Mouse (Mus musculus): ENCODE measurements at regions not wholly inside any gene's neighbourhood (a gene's known extent, or its start where the extent isn't known, plus 50 kb on each side); places are given as distances from the start of the nearest gene placed in this dataset.

GRCm38 (mm10) chr11:6768599-6769436 is 68.6 kb downstream of the Gm11983 start:
- WGBS = 53% methylated on average over 22 of the region's 22 CpGs

GRCm38 (mm10) chr11:6766725-6767124 is 70.7 kb downstream of the Gm11983 start:
- Histone ChIP-seq H3K27ac (ENCODE audit: low read depth, low read length) (no peak overlapping the region), H3K9me3 (replicated peaks; ENCODE audit: control insufficient read depth, low read length) (no peaks in the 10 kb centered on the region), H3K36me3 (ENCODE audit: control insufficient read depth, insufficient read depth, low read length) (no peaks in the 10 kb centered on the region), H3K4me2 (ENCODE audit: low read length) (no peak overlapping the region), H3K9ac (ENCODE audit: low read length) (no peak overlapping the region), H3K4me3 (ENCODE audit: low read depth, low read length) (no peak overlapping the region), H3K4me1 (ENCODE audit: control insufficient read depth, insufficient read depth, low read length) (no peaks in the 10 kb centered on the region), H3K27me3 (replicated peaks; ENCODE audit: control insufficient read depth, insufficient read depth, low read length) (no peaks in the 10 kb centered on the region)
- DNase-seq (ENCODE audit: low spot score) (no peak), ATAC-seq (no peak)
- whole genome bisulfite sequencing = 80% methylated on average over 7 of the region's 7 CpGs

More at GRCm38 (mm10) chr11:6768599-6769436, 68.6 kb downstream of the Gm11983 start:
- Histone ChIP-seq H3K9ac (ENCODE audit: low read length) (no peak overlapping the region), H3K27me3 (replicated peaks; ENCODE audit: control insufficient read depth, insufficient read depth, low read length) (no peaks in the 10 kb centered on the region), H3K27ac (ENCODE audit: low read depth, low read length) (no peak overlapping the region), H3K4me3 (ENCODE audit: low read depth, low read length) (no peak overlapping the region), H3K36me3 (ENCODE audit: control insufficient read depth, insufficient read depth, low read length) (no peaks in the 10 kb centered on the region), H3K4me2 (ENCODE audit: low read length) (no peak overlapping the region), H3K4me1 (ENCODE audit: control insufficient read depth, insufficient read depth, low read length) (no peaks in the 10 kb centered on the region), H3K9me3 (replicated peaks; ENCODE audit: control insufficient read depth, low read length) (no peaks in the 10 kb centered on the region)
- ATAC-seq (peak; percentile 72), DNase-seq (ENCODE audit: low spot score) (peak; percentile 69)

- Histone ChIP-seq H3K27me3 (replicated peaks; ENCODE audit: control insufficient read depth, insufficient read depth, low read length) (no peaks in the 10 kb centered on the region), H3K9me3 (replicated peaks; ENCODE audit: control insufficient read depth, low read length) (no peaks in the 10 kb centered on the region), H3K27ac (ENCODE audit: low read depth, low read length) (no peak overlapping the region), H3K4me3 (ENCODE audit: low read depth, low read length) (no peak overlapping the region), H3K9ac (ENCODE audit: low read length) (no peak overlapping the region), H3K4me2 (ENCODE audit: low read length) (no peak overlapping the region), H3K4me1 (ENCODE audit: control insufficient read depth, insufficient read depth, low read length) (no peaks in the 10 kb centered on the region), H3K36me3 (ENCODE audit: control insufficient read depth, insufficient read depth, low read length) (no peaks in the 10 kb centered on the region)
- DNase-seq (ENCODE audit: low spot score) = no peak
- ATAC-seq = no peak
- 87% methylated on average over 5 of the region's 5 CpGs for WGBS
These were observed 72.0 kb downstream of the Gm11983 start for GRCm38 (mm10) chr11:6765333-6765957.

GRCm38 (mm10) chr11:6764186-6764585 is 73.3 kb downstream of the Gm11983 start:
- H3K4me3 ChIP-seq (ENCODE audit: low read depth, low read length) = no peak overlapping the region
- DNase-seq (ENCODE audit: low spot score) = no peak
- H3K36me3 ChIP-seq (ENCODE audit: control insufficient read depth, insufficient read depth, low read length) = no peaks in the 10 kb centered on the region
- 91% methylated on average over 3 of the region's 3 CpGs for WGBS
- ATAC-seq = no peak
- no peak overlapping the region for H3K4me2 ChIP-seq (ENCODE audit: low read length)
- no peaks in the 10 kb centered on the region for H3K27me3 ChIP-seq (replicated peaks; ENCODE audit: control insufficient read depth, insufficient read depth, low read length)
- H3K4me1 ChIP-seq (ENCODE audit: control insufficient read depth, insufficient read depth, low read length) = no peaks in the 10 kb centered on the region
- H3K9me3 ChIP-seq (replicated peaks; ENCODE audit: control insufficient read depth, low read length) = no peaks in the 10 kb centered on the region
- no peak overlapping the region for H3K27ac ChIP-seq (ENCODE audit: low read depth, low read length)
- no peak overlapping the region for H3K9ac ChIP-seq (ENCODE audit: low read length)

GRCm38 (mm10) chr11:6763001-6763400 is 74.5 kb downstream of the Gm11983 start:
- no peak for ATAC-seq
- no peaks in the 10 kb centered on the region for H3K36me3 ChIP-seq (ENCODE audit: control insufficient read depth, insufficient read depth, low read length)
- H3K27ac ChIP-seq (ENCODE audit: low read depth, low read length) = no peak overlapping the region
- 78% methylated on average over 4 of the region's 4 CpGs for WGBS
- no peak for DNase-seq (ENCODE audit: low spot score)
- H3K4me2 ChIP-seq (ENCODE audit: low read length) = no peak overlapping the region
- no peak overlapping the region for H3K9ac ChIP-seq (ENCODE audit: low read length)
- H3K27me3 ChIP-seq (replicated peaks; ENCODE audit: control insufficient read depth, insufficient read depth, low read length) = no peaks in the 10 kb centered on the region
- H3K4me3 ChIP-seq (ENCODE audit: low read depth, low read length) = no peak overlapping the region
- no peaks in the 10 kb centered on the region for H3K9me3 ChIP-seq (replicated peaks; ENCODE audit: control insufficient read depth, low read length)
- H3K4me1 ChIP-seq (ENCODE audit: control insufficient read depth, insufficient read depth, low read length) = no peaks in the 10 kb centered on the region

GRCm38 (mm10) chr11:6761876-6762628 is 75.4 kb downstream of the Gm11983 start:
- no peak overlapping the region for H3K9ac ChIP-seq (ENCODE audit: low read length)
- no peaks in the 10 kb centered on the region for H3K27me3 ChIP-seq (replicated peaks; ENCODE audit: control insufficient read depth, insufficient read depth, low read length)
- no peaks in the 10 kb centered on the region for H3K36me3 ChIP-seq (ENCODE audit: control insufficient read depth, insufficient read depth, low read length)
- ATAC-seq (no peak), DNase-seq (ENCODE audit: low spot score) (no peak)
- H3K4me1 ChIP-seq (ENCODE audit: control insufficient read depth, insufficient read depth, low read length) = no peaks in the 10 kb centered on the region
- 78% methylated on average over 11 of the region's 11 CpGs for WGBS
- H3K4me2 ChIP-seq (ENCODE audit: low read length) = no peak overlapping the region
- no peaks in the 10 kb centered on the region for H3K9me3 ChIP-seq (replicated peaks; ENCODE audit: control insufficient read depth, low read length)
- H3K27ac ChIP-seq (ENCODE audit: low read depth, low read length) = no peak overlapping the region
- H3K4me3 ChIP-seq (ENCODE audit: low read depth, low read length) = no peak overlapping the region

- Histone ChIP-seq H3K4me1 (ENCODE audit: control insufficient read depth, insufficient read depth, low read length) (no peaks in the 10 kb centered on the region), H3K9ac (ENCODE audit: low read length) (no peak overlapping the region), H3K27ac (ENCODE audit: low read depth, low read length) (no peak overlapping the region), H3K9me3 (replicated peaks; ENCODE audit: control insufficient read depth, low read length) (no peaks in the 10 kb centered on the region), H3K4me2 (ENCODE audit: low read length) (no peak overlapping the region), H3K4me3 (ENCODE audit: low read depth, low read length) (no peak overlapping the region), H3K36me3 (ENCODE audit: control insufficient read depth, insufficient read depth, low read length) (no peaks in the 10 kb centered on the region), H3K27me3 (replicated peaks; ENCODE audit: control insufficient read depth, insufficient read depth, low read length) (no peaks in the 10 kb centered on the region)
- no peak for ATAC-seq
- 86% methylated on average over 4 of the region's 4 CpGs for WGBS
- DNase-seq (ENCODE audit: low spot score) = no peak
These were observed 77.9 kb downstream of the Gm11983 start for GRCm38 (mm10) chr11:6759578-6759977.

GRCm38 (mm10) chr11:6739439-6739838 is 81.1 kb downstream of the Ramp3 start:
- Histone ChIP-seq H3K36me3 (ENCODE audit: control insufficient read depth, insufficient read depth, low read length) (no peaks in the 10 kb centered on the region), H3K27me3 (replicated peaks; ENCODE audit: control insufficient read depth, insufficient read depth, low read length) (no peaks in the 10 kb centered on the region), H3K9ac (ENCODE audit: low read length) (no peak overlapping the region), H3K27ac (ENCODE audit: low read depth, low read length) (no peak overlapping the region), H3K4me2 (ENCODE audit: low read length) (no peak overlapping the region), H3K9me3 (replicated peaks; ENCODE audit: control insufficient read depth, low read length) (no peaks in the 10 kb centered on the region), H3K4me3 (ENCODE audit: low read depth, low read length) (no peak overlapping the region), H3K4me1 (ENCODE audit: control insufficient read depth, insufficient read depth, low read length) (no peaks in the 10 kb centered on the region)
- ATAC-seq (no peak), DNase-seq (ENCODE audit: low spot score) (no peak)
- WGBS = 90% methylated on average over 5 of the region's 5 CpGs
